Mouse (Mus musculus) thymus, postnatal 36 days (tissue): ENCODE measurements at regions not wholly inside any gene's neighbourhood (a gene's known extent, or its start where the extent isn't known, plus 50 kb on each side); places are given as distances from the start of the nearest gene placed in this dataset.
A peak's percentile ranks its signal among the peaks of the same experiment; 100 is the strongest.

Experiments
- DNase-seq, 2 experiments: peaks; one replicate each; pipeline ENCODE4 v3.0.0; 2022; ENCODE audit warnings: mixed read lengths in 2 of 2

DNA sequence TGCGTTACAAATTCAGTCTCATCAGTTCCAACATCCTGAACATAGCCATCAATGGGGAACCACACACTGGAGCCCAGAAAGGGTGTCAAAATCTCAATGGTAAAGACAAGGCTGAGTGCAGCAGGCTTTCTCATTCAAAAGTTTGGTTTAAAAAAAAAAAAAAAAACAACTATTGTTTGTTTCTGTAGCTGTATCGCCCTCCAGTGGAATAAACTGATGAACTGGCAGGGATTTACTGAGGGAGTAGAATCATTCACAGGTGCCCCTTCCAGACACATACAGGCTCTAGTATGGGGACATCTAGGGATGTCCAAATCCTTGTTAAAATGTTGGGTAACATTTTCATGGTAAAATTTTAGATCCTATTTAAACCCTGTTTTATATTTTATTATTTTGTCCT lies 361.6 kb upstream of the Lmcd1 start:
- DNase-seq: no peak

GRCm38 (mm10) chr6:111913771-111914405 lies 359.7 kb upstream of the Lmcd1 start:
- DNase-seq: no peak

- DNase-seq: no peak
Observed at GRCm38 (mm10) chr6:111917248-111917721, 356.3 kb upstream of the Lmcd1 start.

DNA sequence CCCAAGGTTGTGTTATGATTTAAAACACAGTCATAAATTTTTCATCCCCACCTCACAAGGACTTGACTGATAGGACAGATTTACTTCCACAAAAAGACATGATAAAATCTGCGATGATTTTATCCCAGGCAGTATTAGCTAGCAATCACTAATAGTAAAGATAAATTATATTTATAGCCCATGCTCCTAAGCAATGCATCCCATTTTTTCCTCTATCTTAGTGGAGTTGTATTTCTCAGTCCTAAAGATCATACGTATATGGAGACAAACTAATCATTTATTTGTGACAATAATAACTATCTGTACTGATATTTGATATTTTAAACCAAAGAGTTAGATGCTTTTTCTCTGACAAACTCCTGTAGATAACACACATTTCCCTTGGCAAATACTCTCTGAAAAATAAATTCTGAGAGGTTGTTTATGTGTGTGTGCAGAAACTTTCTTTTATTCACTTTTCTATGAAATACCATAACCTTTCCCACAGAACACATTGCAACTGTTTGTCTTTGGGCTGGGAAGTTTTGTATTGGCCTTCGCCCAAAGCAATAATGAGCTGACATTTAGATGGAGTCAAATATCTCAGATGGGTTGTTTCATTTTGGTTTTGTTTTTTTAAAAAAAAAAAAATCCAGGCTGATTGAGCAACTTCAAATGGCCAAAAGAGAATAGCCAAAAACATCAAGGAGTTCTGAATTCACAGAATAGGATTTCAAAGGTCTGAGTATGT lies 355.5 kb upstream of the Lmcd1 start:
- DNase-seq: no peak

DNA sequence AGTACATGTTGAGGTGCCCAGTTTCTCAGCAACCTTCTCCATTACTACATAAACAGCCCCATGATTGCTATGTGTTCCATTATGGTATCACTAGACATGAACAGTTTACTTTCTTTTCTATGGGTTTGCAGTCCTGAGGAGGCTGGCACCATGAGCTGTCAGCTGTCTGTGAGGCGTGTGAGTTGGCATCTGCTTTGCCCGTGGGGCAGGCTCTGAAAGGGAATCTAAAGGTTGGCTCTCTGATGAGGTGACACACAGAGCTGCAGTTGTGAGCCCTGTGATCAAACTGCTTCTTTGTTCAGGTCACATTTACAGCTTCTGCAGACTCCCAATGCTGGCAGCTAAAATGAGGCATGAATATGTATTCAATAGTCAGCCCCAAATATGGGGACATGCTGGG lies 341.0 kb upstream of the Lmcd1 start:
- DNase-seq: no peak

GRCm38 (mm10) chr6:111954401-111954800 lies 319.2 kb upstream of the Lmcd1 start:
- no peak for DNase-seq

DNA sequence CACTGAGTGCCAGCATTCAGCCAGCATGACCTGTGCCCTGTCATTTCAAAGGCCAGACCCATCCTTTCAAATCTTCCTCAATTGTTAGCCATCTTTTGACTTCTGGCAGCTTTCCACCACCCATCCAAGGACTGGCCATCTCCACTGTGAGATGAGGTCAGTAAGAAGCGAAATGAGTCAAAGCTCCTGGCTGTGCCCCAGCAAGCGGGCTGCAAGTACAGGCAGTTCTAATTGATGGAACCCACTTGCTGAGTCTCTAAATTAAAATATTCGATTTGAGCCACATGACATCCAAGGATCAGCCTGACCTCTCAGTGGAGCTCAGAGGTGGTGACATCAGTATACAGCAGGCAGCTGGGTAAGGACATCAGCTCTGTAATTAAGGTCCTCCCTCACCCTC lies 307.8 kb upstream of the Lmcd1 start:
- no peak for DNase-seq

- no peak for DNase-seq
Observed at GRCm38 (mm10) chr6:111985452-111985851, 288.1 kb upstream of the Lmcd1 start.

GRCm38 (mm10) chr6:111995823-111996222 lies 277.7 kb upstream of the Lmcd1 start:
- DNase-seq: no peak

GRCm38 (mm10) chr6:112003784-112004471 lies 269.6 kb upstream of the Lmcd1 start:
- no peak for DNase-seq

GRCm38 (mm10) chr6:112026261-112027205 lies 247.0 kb upstream of the Lmcd1 start:
- DNase-seq: no peak

GRCm38 (mm10) chr6:112050548-112051184 lies 222.9 kb upstream of the Lmcd1 start:
- no peak for DNase-seq

DNA sequence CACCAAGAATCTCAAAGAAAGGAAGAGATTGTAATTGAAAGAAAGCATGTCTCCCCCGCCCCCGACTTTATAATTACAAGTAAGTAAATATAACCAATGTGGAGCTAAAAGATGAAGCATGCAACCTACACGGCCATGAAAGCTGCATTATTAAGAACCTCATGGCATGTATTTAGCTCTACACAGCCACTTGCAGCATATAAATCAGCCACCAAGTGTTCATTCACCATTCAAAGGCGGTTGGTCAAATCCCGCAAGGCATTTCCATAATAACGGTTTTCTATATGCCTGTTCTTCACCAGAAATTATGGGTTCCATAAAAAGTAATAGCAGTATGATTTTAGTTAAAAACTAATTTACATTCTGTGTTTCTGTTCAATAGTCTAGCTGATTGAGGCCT lies 221.4 kb upstream of the Lmcd1 start:
- no peak for DNase-seq

GRCm38 (mm10) chr6:112057895-112058294 lies 215.7 kb upstream of the Lmcd1 start:
- DNase-seq: no peak

- no peak for DNase-seq
Observed at GRCm38 (mm10) chr6:112062956-112063355, 210.6 kb upstream of the Lmcd1 start.

DNA sequence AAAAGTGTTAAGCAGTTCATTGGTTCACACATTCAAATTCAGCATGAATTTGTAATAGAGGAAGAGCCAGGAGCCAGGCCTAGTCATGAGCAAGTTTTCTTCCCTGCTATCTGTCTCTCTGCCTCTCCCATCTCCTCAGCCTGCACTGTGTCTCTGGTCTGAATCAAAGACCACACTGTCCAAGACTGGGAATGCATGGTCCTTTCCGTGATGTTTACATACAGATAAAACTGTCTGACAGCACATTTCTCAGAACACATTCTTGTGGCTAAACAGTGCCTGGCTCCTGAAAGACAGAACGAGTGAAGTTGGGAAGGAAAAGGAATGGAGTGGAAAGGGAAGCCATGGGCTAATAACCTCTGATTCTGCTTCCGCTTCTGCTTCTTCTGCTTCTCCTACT lies 183.0 kb upstream of the Lmcd1 start:
- DNase-seq: no peak

GRCm38 (mm10) chr6:112091125-112091763 lies 182.3 kb upstream of the Lmcd1 start:
- no peak for DNase-seq

DNA sequence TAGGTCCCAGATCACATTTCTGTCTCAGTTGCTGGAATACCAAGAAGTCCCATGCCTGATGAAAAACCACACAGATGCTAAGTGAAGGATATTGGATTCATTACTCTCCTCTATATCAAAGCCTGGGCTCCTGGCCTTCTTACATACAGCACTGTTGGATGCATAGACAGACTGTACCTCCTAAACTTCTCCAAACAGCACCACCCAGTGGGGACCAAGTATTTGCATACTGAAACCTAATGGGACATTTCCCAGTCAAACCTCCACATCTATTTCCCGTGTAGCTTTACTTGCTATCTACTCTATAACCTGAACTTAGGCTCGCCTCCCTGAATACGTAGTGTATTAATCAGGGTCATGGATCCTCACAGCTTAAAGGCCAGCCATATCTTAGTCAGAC lies 180.3 kb upstream of the Lmcd1 start:
- DNase-seq: no peak

- DNase-seq: no peak
Observed at GRCm38 (mm10) chr6:112097699-112098098, 175.9 kb upstream of the Lmcd1 start.

DNA sequence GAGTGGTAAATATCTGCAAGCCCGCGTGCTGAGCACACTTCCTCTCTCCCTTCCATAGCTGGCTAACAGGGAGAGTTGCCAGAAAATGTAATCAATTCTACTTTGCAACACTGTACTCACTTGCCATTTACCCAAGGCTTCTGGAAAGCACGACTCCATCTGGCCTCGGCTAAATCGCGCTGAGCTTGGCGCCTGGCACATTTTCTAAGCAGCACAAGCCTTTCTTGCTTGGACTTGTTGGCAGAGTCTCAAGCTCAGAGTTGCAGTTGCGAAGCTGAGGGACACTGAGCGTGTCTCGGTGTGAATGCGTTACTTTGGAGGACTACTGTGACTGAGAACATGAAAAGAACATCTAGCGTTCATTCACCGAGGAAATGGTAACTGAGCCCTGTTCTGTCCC lies 164.9 kb upstream of the Lmcd1 start:
- DNase-seq: no peak

DNA sequence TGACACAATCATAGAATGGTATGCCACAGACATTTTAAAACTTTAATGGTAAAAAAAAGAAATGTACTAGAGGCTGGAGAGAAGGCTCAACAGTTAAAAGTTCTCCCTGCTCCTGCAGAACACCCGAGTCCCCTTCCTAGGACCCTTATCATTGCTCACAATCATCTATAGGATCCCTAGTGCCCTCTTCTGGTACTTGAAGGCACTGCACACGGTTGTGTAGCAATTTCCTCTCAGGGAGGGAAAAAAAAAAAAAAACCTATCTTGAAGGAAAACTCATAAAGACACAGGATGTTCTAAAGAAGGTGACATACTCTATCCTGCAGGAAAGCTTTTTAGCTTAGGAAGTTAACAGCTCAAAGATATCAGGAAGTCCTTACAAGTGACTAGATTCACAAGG lies 154.4 kb upstream of the Lmcd1 start:
- no peak for DNase-seq

DNA sequence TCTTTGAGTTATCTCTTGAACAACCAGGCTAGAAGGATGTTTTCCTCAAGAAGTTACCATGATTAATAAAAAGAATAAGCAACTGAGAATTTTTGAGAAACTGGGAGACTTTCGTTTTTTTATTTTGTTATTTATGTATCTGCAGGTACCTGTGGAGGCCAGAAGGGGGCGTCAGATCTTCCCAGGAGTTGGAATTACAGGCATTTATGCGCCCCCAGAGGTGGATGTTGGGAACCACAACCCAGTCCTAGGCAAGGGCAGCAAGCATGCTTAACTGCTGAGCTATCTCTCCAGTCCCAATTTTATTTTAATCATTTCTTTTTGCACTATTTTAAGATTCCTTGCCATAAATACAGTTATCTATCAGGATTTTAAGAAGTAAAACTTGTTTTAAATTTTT lies 140.0 kb upstream of the Lmcd1 start:
- DNase-seq: peak; percentile 2 to 9
